Mouse (Mus musculus) neural tube, embryonic 13.5 days (tissue): ENCODE data around the gene Trim80. TPM values are rescaled to one million over a fixed set of nuclear protein-coding genes. Genes with fewer than 3 reads are reported as not detected.

Source experiments
- ATAC-seq: fragments of 200-750 bp; cut with Nextera tagmentation; 2 replicates; pipeline ENCODE4 v1.8.0; 2017; ENCODE audit warnings: low read depth, mild to moderate bottlenecking, moderate TSS enrichment, moderate library complexity
- H3K27ac ChIP-seq: fragments of 300-500 bp; sonication (generic); replicated peaks from 2 replicates; pipeline ENCODE4 v1.5.1; 2015; ENCODE audit warnings: moderate library complexity, mild to moderate bottlenecking, inconsistent platforms
- H3K27me3 ChIP-seq: fragments of 300-500 bp; sonication (generic); 2 replicates; pipeline ENCODE4 v1.6.1; 2015; ENCODE audit warnings: mild to moderate bottlenecking, inconsistent platforms
- H3K36me3 ChIP-seq: fragments of 300-500 bp; sonication (generic); 2 replicates; pipeline ENCODE4 v1.6.1; 2015; ENCODE audit warnings: mild to moderate bottlenecking, inconsistent platforms
- H3K4me1 ChIP-seq: fragments of 300-500 bp; sonication (generic); replicated peaks from 2 replicates; pipeline ENCODE4 v1.6.1; 2015; ENCODE audit warnings: inconsistent platforms
- H3K4me2 ChIP-seq: fragments of 300-500 bp; sonication (generic); 2 replicates; pipeline ENCODE4 v1.6.1; 2015; ENCODE audit warnings: inconsistent platforms, mild to moderate bottlenecking, moderate library complexity
- H3K4me3 ChIP-seq: fragments of 300-500 bp; sonication (generic); 2 replicates; pipeline ENCODE4 v1.5.1; 2015; ENCODE audit warnings: mild to moderate bottlenecking, inconsistent platforms
- H3K9ac ChIP-seq: fragments of 300-500 bp; sonication (generic); 2 replicates; pipeline ENCODE4 v1.6.1; 2015; ENCODE audit warnings: moderate library complexity, mild to moderate bottlenecking, inconsistent platforms
- H3K9me3 ChIP-seq: fragments of 300-500 bp; sonication (generic); 2 replicates; pipeline ENCODE4 v1.6.1; 2016; ENCODE audit warnings: inconsistent platforms
- WGBS: fragments of 180-500 bp; shearing (Covaris S2); methylation state at CpG from one replicate; pipeline ENCODE4 v1.1.7; 2015; 5-methylcytosine and 5-hydroxymethylcytosine counted together
- polyA plus RNA-seq: library from polyadenylated mRNA; unstranded; fragments of >200 nt; fragmentation: Nextera tagmentation; extraction: Ambion mirVana; gene quantifications from 2 replicates; pipeline ENCODE4 v1.2.1, GENCODE M21; 2015

Trim80 gene
- polyA plus RNA-seq: not detected in 2 replicates

DNA sequence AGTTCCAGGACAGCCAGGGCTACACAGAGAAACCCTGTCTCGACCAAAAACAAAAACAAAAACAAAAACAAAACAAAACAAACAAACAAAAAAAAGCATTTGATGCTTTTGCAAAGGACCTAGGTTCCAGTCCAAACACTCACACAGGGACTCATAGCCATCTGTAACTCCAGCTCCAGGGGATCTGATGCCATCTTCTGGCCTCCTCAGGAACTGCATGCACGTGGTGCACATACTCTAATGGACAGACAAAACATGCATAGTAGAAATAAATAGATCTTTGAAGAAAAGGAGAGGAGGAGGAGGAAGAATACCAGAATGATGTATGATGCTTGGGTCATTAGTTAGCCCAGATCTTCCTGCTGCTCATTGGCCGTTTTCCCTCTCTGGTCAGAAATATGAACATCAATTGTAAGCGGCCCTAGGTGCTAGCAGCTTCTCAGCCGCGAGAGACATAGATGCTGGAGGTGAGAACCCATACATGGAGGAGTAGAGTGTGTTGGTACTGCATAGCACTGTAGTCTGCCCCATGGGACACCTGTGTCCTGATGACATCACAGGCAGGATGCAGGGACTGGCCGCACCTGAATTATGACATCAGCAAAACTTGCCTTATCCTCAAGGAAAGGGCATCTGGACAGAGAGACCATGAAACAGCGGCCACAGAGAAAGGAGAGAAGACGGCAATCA lies at the start of gene Trim80:
Gene Trim80 (plus strand): TSS at position 640 of the 690 bp plus-strand sequence.
- Histone ChIP-seq H3K4me2 (no peak within 1 kb of the TSS), H3K27me3 (peaks cover 8% of the 10 kb centered on the region), H3K9ac (no peak within 1 kb of the TSS), H3K4me1 (peaks cover 16% of the 10 kb centered on the region), H3K9me3 (0 out of 2 replicates have a peak, but pooled peaks cover 10% of the 10 kb centered on the region), H3K4me3 (no peak within 1 kb of the TSS), H3K36me3 (no peaks in the 10 kb centered on the region), H3K27ac (no peak within 1 kb of the TSS)
- no peak for ATAC-seq
- 94% methylated on average over 9 of the region's 9 CpGs for WGBS

DNA sequence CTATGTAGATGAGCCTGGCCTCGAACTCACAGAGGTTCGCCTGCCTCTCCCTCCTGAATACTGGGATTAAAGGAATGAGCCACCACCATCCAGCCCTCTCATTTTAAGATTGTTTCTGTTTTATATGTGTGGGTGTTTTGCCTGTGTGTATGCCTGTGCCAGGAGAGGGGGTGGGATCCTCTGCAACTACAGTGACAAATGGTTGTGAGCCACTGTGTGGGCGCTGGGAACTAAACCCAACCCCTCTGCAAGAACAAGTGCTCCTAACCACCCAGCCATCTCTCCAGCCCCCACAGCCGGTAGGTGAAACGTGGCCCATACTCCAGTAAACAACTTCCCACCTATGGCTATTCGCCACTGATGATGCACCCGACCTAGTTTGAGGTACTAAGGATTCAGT lies 49.0 kb upstream of the Trim80 start:
- H3K4me3 ChIP-seq: no peak overlapping the region
- H3K27ac ChIP-seq: no peak overlapping the region
- ATAC-seq: no peak
- no peak overlapping the region for H3K4me2 ChIP-seq
- H3K36me3 ChIP-seq: peaks cover 65% of the 10 kb centered on the region
- no peaks in the 10 kb centered on the region for H3K9me3 ChIP-seq
- H3K27me3 ChIP-seq: no peaks in the 10 kb centered on the region
- H3K4me1 ChIP-seq: peaks cover 11% of the 10 kb centered on the region
- WGBS: 94% methylated on average over 7 of the region's 7 CpGs
- no peak overlapping the region for H3K9ac ChIP-seq

DNA sequence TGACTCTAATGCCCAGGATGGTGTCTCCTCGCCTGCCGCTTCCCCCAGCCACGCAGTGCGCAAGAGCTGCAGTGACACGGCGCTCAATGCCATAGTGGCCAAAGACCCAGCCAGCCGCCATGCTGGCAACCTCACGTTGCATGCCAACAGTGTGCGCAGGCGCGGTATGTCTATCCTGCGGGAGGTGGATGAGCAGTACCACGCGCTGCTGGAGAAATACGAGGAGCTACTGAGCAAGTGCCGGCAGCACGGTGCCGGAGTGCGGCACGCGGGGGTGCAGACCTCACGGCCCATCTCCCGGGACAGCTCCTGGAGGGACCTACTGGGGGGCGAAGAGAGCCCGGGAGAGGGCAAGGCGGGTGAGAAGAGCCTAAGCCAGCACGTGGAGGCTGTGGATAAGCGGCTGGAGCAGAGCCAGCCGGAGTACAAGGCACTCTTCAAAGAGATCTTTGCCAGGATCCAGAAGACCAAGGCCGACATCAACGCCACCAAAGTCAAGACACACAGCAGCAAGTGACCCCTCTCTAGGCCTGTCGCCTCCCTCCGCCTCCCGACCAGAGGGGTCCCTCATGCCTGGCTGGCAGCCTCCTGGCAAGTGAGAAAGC lies 46.5 kb upstream of the Trim80 start:
- Histone ChIP-seq H3K9ac (0 out of 2 replicates have a peak overlapping the region, but pooled peaks have one; percentile 17), H3K9me3 (no peaks in the 10 kb centered on the region), H3K27me3 (no peaks in the 10 kb centered on the region), H3K4me1 (no peaks in the 10 kb centered on the region), H3K4me3 (no peak overlapping the region), H3K4me2 (no peak overlapping the region), H3K27ac (no peak overlapping the region), H3K36me3 (peaks cover 66% of the 10 kb centered on the region)
- peak; percentile 50; the same call in 1 of the 2 replicates for ATAC-seq
- 64% methylated on average over 34 of the region's 34 CpGs for WGBS

DNA sequence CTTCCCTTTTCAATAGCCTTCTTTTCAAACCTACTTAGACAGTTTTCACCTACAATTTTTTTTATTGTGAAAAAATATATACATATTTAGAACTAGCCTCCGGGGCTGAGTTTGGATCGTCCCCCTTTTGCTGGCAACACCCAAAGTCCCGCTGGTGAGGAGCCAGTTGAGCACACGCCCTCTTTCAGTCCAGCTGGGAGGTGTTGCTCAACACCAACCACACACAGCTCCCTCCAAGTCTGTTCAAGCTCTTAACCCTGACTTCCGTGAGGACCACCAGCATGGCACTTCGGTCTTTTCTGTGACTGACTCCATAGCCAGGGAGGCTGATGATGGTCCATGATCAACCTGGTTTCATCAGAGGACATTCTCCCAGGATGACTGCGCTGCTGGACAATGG lies 42.3 kb upstream of the Trim80 start:
- no peak overlapping the region for H3K4me3 ChIP-seq
- no peaks in the 10 kb centered on the region for H3K27me3 ChIP-seq
- no peaks in the 10 kb centered on the region for H3K9me3 ChIP-seq
- no peak for ATAC-seq
- H3K27ac ChIP-seq: no peak overlapping the region
- H3K9ac ChIP-seq: no peak overlapping the region
- H3K4me2 ChIP-seq: no peak overlapping the region
- 85% methylated on average over 7 of the region's 7 CpGs for WGBS
- peaks cover 15% of the 10 kb centered on the region for H3K4me1 ChIP-seq
- peaks cover 34% of the 10 kb centered on the region for H3K36me3 ChIP-seq

DNA sequence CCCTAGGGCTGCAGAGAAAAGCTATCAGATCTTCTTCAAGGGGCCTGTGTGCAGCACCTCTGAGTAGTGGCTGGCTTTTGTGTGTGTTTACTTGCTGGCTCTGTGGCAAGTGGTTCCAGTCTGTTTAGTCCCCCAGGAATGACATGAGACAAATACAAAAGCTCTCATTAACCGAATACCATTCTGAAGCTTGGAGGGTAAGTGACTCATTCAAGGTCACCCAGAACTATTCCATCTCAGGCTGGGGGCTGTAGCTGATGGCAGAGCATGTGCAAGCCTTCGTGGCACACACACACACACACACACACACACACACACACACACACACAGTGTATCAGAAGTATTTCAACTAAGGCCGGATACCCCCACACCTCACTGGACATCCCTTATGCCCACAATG lies 40.2 kb upstream of the Trim80 start:
- Histone ChIP-seq H3K9ac (no peak overlapping the region; the same call in 1 of the 2 replicates), H3K9me3 (no peaks in the 10 kb centered on the region), H3K4me3 (no peak overlapping the region), H3K4me2 (no peak overlapping the region), H3K36me3 (peaks cover 14% of the 10 kb centered on the region), H3K27me3 (no peaks in the 10 kb centered on the region), H3K4me1 (peaks cover 28% of the 10 kb centered on the region), H3K27ac (peak overlapping the region; percentile 72; the same call in 1 of the 2 replicates)
- ATAC-seq: no peak
- 84% methylated on average over 3 of the region's 3 CpGs for WGBS

DNA sequence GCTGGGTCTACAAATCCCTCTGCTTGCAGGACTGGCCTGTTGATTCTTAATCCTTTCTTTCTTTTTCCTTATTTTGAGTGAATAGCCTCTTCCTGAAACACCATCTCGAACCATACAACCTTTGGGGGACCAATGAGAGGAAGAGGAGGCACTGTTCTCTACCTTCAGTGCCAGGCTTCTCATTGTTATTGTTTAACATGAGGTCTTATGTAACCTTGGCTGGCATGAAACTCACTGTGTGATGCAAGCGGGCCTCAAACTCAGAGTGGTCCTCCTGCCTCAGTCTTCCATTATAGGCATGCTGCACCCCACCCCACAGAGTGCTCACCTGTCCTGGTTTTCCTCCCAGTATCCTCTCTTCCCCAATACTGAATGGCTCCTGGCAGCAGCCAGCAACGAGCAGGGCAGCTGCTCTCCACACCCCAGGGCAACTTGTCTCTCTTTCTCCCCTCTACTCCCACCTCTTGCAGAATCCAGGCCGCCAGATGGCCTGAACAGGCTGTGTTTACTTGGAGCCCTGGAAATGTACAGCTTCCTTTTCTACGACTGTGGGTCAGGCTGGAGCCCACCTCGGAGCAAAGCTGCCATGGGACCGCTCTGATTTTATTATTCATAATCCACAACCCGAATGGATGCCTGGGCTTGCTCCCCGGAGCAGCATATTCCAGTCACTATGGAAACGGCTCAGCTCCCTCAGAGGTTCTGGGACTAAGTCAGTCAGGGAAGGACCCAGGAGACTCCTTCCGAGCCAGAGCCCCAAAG lies 39.5 kb upstream of the Trim80 start:
- 45% methylated on average over 11 of the region's 11 CpGs for WGBS
- no peaks in the 10 kb centered on the region for H3K9me3 ChIP-seq
- ATAC-seq: no peak
- 0 out of 2 replicates have a peak overlapping the region, but pooled peaks have one; percentile 13 for H3K4me2 ChIP-seq
- peak overlapping the region; percentile 72 for H3K27ac ChIP-seq
- H3K9ac ChIP-seq: no peak overlapping the region; the same call in 1 of the 2 replicates
- peaks cover 35% of the 10 kb centered on the region for H3K4me1 ChIP-seq
- H3K36me3 ChIP-seq: peaks cover 7% of the 10 kb centered on the region
- no peak overlapping the region for H3K4me3 ChIP-seq
- H3K27me3 ChIP-seq: no peaks in the 10 kb centered on the region

DNA sequence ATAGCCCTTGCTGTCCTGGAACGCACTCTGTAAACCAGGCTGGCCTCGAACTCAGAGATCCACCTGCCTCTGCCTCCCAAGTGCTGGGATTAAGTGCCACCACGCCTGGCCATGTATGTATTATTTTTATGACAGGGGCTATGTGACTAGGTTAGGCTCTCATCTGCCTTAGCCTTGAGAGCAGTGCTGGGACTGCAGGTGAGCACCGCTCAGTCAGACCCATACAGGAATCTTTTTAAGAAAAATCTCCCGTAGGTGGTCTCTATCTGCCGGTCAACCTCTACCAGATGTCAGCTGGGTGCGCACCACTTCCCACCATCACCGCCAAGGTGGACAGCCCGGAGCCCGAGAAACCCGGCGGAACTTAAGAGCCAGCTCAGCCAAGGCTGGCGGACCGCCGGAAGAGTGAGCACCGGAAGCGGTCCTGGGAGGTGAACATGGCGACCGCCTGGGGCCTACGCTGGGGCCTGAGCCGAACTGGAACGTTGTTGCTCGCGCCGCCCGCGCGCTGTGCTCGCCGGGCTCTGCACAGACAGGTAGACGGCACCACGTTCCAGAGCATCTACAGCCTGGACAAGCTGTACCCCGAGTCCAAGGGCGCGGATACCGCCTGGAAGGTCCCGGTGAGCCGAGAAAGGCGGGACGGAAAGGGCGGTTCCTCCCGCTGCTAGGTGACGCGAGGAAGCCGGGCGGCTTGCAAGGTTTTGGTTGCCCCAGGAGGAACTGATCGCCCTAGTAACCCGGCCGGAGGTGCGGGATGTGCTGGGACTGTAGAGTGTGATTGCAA lies 36.8 kb upstream of the Trim80 start, which contains the start of gene Mrpl58:
Gene Mrpl58 (plus strand): TSS at position 415 of the 787 bp plus-strand sequence.
- H3K27ac ChIP-seq: peak within 1 kb of the TSS; percentile 92
- 3% methylated on average over 50 of the region's 50 CpGs for WGBS

DNA sequence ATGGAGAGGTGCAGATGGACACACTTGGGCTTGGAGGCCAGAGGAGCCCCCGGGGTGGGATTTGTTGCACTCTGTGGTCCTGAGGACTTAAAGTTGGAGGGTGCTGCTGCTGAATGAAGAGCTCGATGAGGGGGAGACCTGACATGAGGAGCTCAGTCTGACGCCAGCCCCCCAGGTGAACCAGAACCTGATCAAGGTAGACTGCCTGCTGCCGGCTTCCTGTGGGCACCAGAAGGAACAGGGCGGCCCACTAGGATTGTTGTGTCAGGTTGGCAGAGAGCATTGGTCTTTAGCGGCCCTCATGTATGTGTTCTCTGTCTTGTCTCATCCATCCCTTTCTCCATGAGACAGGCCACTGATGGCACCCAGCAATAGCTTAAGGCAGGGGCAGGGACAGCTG lies 34.6 kb upstream of the Trim80 start:
- peaks cover 60% of the 10 kb centered on the region for H3K4me1 ChIP-seq
- no peak for ATAC-seq

More for the DNA sequence above, 36.8 kb upstream of the Trim80 start, which contains the start of gene Mrpl58:
- no peaks in the 10 kb centered on the region for H3K27me3 ChIP-seq
- H3K9me3 ChIP-seq: no peaks in the 10 kb centered on the region
- H3K4me2 ChIP-seq: peak within 1 kb of the TSS; percentile 90
- H3K4me3 ChIP-seq: peak within 1 kb of the TSS; percentile 88
- peaks cover 43% of the 10 kb centered on the region for H3K4me1 ChIP-seq
- peaks cover 26% of the 10 kb centered on the region for H3K36me3 ChIP-seq
- ATAC-seq: peak; percentile 91
- peak within 1 kb of the TSS; percentile 93 for H3K9ac ChIP-seq

DNA sequence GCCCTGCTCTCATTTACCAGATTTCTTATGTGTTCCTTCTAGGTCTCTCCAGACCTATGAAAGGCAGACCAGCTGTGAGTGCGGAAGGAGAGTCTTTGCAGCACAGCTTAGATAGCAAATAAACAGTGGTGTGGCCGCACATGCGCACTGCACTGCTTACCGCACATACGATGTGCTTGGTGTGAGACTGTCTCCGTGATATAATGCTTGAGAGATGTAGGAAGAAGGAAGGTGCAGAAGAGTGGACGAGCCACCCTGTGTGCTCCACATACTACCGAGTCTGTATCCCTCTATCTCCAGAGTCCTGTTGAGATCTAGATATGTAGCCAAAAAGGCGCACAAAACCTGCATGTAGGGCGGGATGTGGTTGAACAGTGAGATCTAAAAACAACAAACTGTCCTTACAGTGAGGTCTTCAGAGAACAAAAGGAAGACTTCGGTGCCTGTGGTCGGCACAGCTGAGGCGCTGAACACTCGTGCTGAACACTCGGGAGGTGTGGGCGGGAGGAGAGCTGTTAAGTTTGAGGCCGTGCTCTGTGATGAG lies 33.4 kb upstream of the Trim80 start:
- H3K4me2 ChIP-seq: no peak overlapping the region

More for the DNA sequence above, 34.6 kb upstream of the Trim80 start:
- WGBS: 100% methylated on average over 6 of the region's 6 CpGs
- no peak overlapping the region for H3K4me2 ChIP-seq
- H3K27ac ChIP-seq: no peak overlapping the region
- no peak overlapping the region for H3K9ac ChIP-seq
- H3K4me3 ChIP-seq: no peak overlapping the region
- H3K27me3 ChIP-seq: no peaks in the 10 kb centered on the region
- peaks cover 40% of the 10 kb centered on the region for H3K36me3 ChIP-seq
- no peaks in the 10 kb centered on the region for H3K9me3 ChIP-seq

DNA sequence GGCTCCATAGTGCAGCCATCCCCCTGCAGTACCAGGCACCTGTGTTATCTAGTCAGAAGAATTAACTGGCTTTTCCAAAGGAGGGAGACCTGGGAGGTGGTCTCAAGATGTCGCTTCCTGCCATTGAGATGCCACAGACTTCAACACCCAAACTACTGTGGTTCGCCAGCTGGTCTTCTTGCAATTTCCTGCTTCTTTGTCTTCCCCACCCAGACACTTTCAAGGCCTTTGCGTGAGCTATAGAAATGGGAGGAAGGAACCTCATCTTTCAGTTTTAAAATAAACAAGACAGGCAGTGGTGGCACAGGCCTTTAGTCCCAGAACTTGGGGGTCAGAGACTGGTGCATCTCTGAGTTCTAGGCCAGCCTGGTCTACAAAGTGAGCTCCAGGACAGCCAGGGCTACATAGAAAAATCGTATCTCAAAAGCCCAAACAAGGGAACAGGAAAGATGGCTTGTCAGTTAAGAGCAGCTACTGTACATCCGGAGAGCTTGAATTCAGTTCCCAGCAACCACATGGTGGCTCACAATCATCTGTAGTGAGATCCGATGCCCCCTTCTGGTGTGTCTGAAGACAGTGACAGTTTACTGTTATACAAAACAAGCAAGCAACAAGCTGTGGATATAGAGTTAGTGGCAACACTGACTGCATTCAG lies 32.0 kb upstream of the Trim80 start:
- Histone ChIP-seq H3K9me3 (no peaks in the 10 kb centered on the region), H3K9ac (0 out of 2 replicates have a peak overlapping the region, but pooled peaks have one; percentile 26), H3K36me3 (peaks cover 49% of the 10 kb centered on the region), H3K4me3 (no peak overlapping the region), H3K27ac (peak overlapping the region; percentile 64), H3K4me2 (no peak overlapping the region), H3K4me1 (peaks cover 70% of the 10 kb centered on the region), H3K27me3 (no peaks in the 10 kb centered on the region)
- 71% methylated on average over 6 of the region's 6 CpGs for WGBS
- ATAC-seq: no peak

More for the DNA sequence above, 33.4 kb upstream of the Trim80 start:
- Histone ChIP-seq H3K27ac (no peak overlapping the region), H3K27me3 (no peaks in the 10 kb centered on the region), H3K4me3 (no peak overlapping the region), H3K9me3 (no peaks in the 10 kb centered on the region), H3K9ac (no peak overlapping the region), H3K4me1 (peaks cover 63% of the 10 kb centered on the region), H3K36me3 (peaks cover 49% of the 10 kb centered on the region)
- 94% methylated on average over 17 of the region's 17 CpGs for WGBS
- no peak for ATAC-seq

DNA sequence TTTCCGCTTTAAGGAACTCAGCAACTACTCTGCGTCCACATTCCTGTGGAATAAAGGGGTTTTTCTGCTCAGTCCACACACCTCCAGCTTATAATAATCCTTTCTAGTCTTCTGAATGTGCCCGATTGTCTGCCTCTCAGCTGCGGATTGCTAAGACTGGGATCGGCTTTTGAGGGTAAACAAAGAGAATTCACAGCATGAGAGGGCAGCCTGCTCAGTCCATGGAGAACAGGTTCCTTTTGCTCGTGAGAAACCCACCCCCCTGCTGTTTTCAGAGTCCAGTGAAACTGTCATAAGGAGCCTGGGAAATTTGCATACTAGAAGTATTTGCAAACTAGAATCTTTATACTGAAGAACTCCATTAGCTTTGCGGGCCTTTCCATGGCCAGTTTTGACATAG lies 30.8 kb upstream of the Trim80 start:
- no peak for ATAC-seq
- peaks cover 74% of the 10 kb centered on the region for H3K4me1 ChIP-seq
- no peaks in the 10 kb centered on the region for H3K27me3 ChIP-seq
- no peak overlapping the region for H3K4me2 ChIP-seq
- no peaks in the 10 kb centered on the region for H3K9me3 ChIP-seq
- no peak overlapping the region for H3K4me3 ChIP-seq
- H3K9ac ChIP-seq: peak overlapping the region; percentile 35; the same call in 1 of the 2 replicates
- WGBS: 36% methylated on average over 7 of the region's 7 CpGs
- peaks cover 49% of the 10 kb centered on the region for H3K36me3 ChIP-seq
- peak overlapping the region; percentile 64 for H3K27ac ChIP-seq
